Mouse (Mus musculus) right cerebral cortex, adult 2 months (tissue): ENCODE results near the gene Gm21962.

Experiments used
- DNase-seq, 2 experiments: peaks; one replicate each; pipeline ENCODE4 v3.0.0; 2021 to 2022; ENCODE audit warnings: low spot score in 2 of 2

The Gm21962 gene

GRCm38 (mm10) chr3:137716573-137717157 lies 45.3 kb downstream of the Gm21962 start:
- no peak for DNase-seq
